Comparison of ENCODE assay signal across 17 mouse cellular contexts in the genomic region with DNA sequence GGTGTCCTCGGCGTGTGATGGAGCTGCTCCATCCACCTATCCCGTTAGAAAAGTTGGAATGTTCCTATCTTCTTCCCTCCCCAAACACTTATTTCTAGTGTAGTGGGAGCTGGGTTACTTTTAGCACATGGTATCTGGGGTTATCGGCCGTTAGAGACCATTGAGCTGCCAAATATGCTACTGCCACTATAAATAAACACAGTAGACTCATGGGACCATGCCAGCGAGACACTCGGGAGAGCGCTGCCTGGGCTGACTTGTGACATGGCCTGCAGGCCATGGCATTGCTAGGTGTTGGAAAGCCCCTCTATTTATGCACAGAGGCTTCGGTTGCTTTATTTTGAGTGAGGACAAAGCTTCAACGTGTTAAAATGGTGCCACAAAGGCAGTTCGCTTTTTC. TPM values are rescaled to one million over a fixed set of nuclear protein-coding genes. Genes with fewer than 3 reads are reported as not detected.
DNase-seq lines count a peak whose midpoint lies in the region; ATAC-seq lines count a peak whose summit lies in the region.
"Had no signal": no experiment of that assay in that cellular context is flagged by ENCODE, and none has a peak within 500 bp of the region (broad histone marks: within the 10 kb centered on the region; RNA-seq: fewer than 3 reads in every experiment).

No protein-coding gene starts in this region.

- H3K27me3 ChIP-seq in heart, embryonic 16.5 days (ENCODE audit: control insufficient read depth, insufficient read depth, low read length): no peaks in the 10 kb centered on the region

- H3K9me3 ChIP-seq in heart, embryonic 16.5 days (replicated peaks; ENCODE audit: control insufficient read depth, low read length): no peaks in the 10 kb centered on the region
- H3K9me3 ChIP-seq: embryonic facial prominence, embryonic 10.5 days; hindbrain, embryonic 10.5 days; midbrain, embryonic 15.5 days had no signal

- H3K9ac ChIP-seq in heart, embryonic 16.5 days (ENCODE audit: low read length): no peak overlapping the region
- H3K9ac ChIP-seq: liver, postnatal 0 days; midbrain, embryonic 15.5 days had no signal

- peak; percentile 87 for ATAC-seq in heart, embryonic 16.5 days (replicated peaks; ENCODE audit: extremely low read depth, insufficient read depth, low FRiP score)
- no peak for ATAC-seq in cerebellum, adult (ENCODE audit: insufficient number of reproducible peaks, low FRiP score, low TSS enrichment)
- ATAC-seq: liver, postnatal 0 days; midbrain, embryonic 15.5 days had no signal

- peaks cover 30% of the 10 kb centered on the region for H3K4me1 ChIP-seq in heart, embryonic 16.5 days (ENCODE audit: control insufficient read depth, insufficient read depth, low read length)
- H3K4me1 ChIP-seq: embryonic facial prominence, embryonic 10.5 days; midbrain, embryonic 15.5 days had no signal

- peak; percentile 20 for DNase-seq in lung, postnatal 14 days
- no peak for DNase-seq in lung, postnatal 25 days (ENCODE audit: low spot score)
- peak; percentile 69 for DNase-seq in heart, adult 8-10 months (ENCODE audit: low spot score)
- DNase-seq in cerebellum, postnatal 36 days: no peak
- DNase-seq in thymus, postnatal 4 days: no peak
- DNase-seq: cerebellum, adult 11-12 months; kidney, adult 18-20 months; kidney, postnatal 25 days; layer of hippocampus, adult 9-11 months; liver, postnatal 0 days; thymus, postnatal 14 days had no signal

- H3K27ac ChIP-seq in heart, embryonic 16.5 days (ENCODE audit: low read length): peak overlapping the region; percentile 93
- H3K27ac ChIP-seq: embryonic facial prominence, embryonic 10.5 days; hindbrain, embryonic 10.5 days; midbrain, embryonic 15.5 days had no signal

- no peaks in the 10 kb centered on the region for H3K36me3 ChIP-seq in heart, embryonic 16.5 days (ENCODE audit: control insufficient read depth, insufficient read depth)
- H3K36me3 ChIP-seq: embryonic facial prominence, embryonic 10.5 days; midbrain, embryonic 15.5 days had no signal

- whole genome bisulfite sequencing in heart, embryonic 16.5 days: 36% methylated on average over 11 of the region's 11 CpGs

- H3K4me3 ChIP-seq in heart, embryonic 16.5 days (ENCODE audit: low read length): no peak overlapping the region
- H3K4me3 ChIP-seq: embryonic facial prominence, embryonic 10.5 days; erythroblast, embryonic 14.5 days; hindbrain, embryonic 10.5 days; midbrain, embryonic 15.5 days had no signal

- H3K4me2 ChIP-seq in heart, embryonic 16.5 days (ENCODE audit: low read depth, low read length): no peak overlapping the region
- H3K4me2 ChIP-seq: midbrain, embryonic 15.5 days had no signal

RNA-seq across cellular contexts. Expression of a gene that starts 24.9 kb away (rescaled TPM):
- 10 to 100 TPM; 14.9 to 17.6 (median 16.5) TPM for total RNA-seq in heart, adult 8-10 months (2022)
- 41.8 and 49.1 TPM in 2 replicates for polyA plus RNA-seq in heart, embryonic 16.5 days (2015; fragmentation: Nextera tagmentation; extraction: Ambion mirVana)

RNA-seq across cellular contexts. Expression of a gene that starts 40.1 kb away (rescaled TPM):
- total RNA-seq in heart, adult 8-10 months (2022): 10 to 100 TPM; 13.2 to 21.6 (median 18.0) TPM
- polyA plus RNA-seq in heart, embryonic 16.5 days (2015; fragmentation: Nextera tagmentation; extraction: Ambion mirVana): 39.6 and 45.5 TPM in 2 replicates

Comparison
In these comparisons a context has a peak if more than half of its experiments do, and no peak if none do; other contexts are left out.
1. DNase-seq: peak in lung, postnatal 14 days (single experiment) and heart, adult 8-10 months (single experiment); none in lung, postnatal 25 days (single experiment), cerebellum, postnatal 36 days (0 of 2) and thymus, postnatal 4 days (single experiment).